Mouse (Mus musculus) limb, embryonic 12.5 days (tissue): ENCODE results near the gene Trim3. TPM values are rescaled to one million over a fixed set of nuclear protein-coding genes. Genes with fewer than 3 reads are reported as not detected.

Source experiments
- ATAC-seq: fragments of 200-750 bp; cut with Nextera tagmentation; 2 replicates; pipeline ENCODE4 v1.8.0; 2017; ENCODE audit warnings: low read depth, moderate TSS enrichment; ENCODE audit not compliant: insufficient number of reproducible peaks, insufficient read depth, low FRiP score, low TSS enrichment
- H3K27ac ChIP-seq: fragments of 300-500 bp; sonication (generic); 2 replicates; pipeline ENCODE4 v1.5.1; 2016; ENCODE audit warnings: mild to moderate bottlenecking, moderate library complexity
- H3K27me3 ChIP-seq: fragments of 300-500 bp; sonication (generic); 2 replicates; pipeline ENCODE4 v1.6.1; 2016; ENCODE audit warnings: mild to moderate bottlenecking, moderate library complexity
- H3K36me3 ChIP-seq: fragments of 300-500 bp; sonication (generic); 2 replicates; pipeline ENCODE4 v1.6.1; 2016; ENCODE audit warnings: mild to moderate bottlenecking, moderate library complexity
- H3K4me1 ChIP-seq: fragments of 300-500 bp; sonication (generic); replicated peaks from 2 replicates; pipeline ENCODE4 v1.6.1; 2016
- H3K4me2 ChIP-seq: fragments of 300-500 bp; sonication (generic); 2 replicates; pipeline ENCODE4 v1.6.1; 2016; ENCODE audit warnings: mild to moderate bottlenecking, moderate library complexity
- H3K4me3 ChIP-seq: fragments of 300-500 bp; sonication (generic); replicated peaks from 2 replicates; pipeline ENCODE4 v1.5.1; 2016; ENCODE audit warnings: mild to moderate bottlenecking
- H3K9ac ChIP-seq: fragments of 300-500 bp; sonication (generic); replicated peaks from 2 replicates; pipeline ENCODE4 v1.6.1; 2016; ENCODE audit warnings: mild to moderate bottlenecking, moderate library complexity
- H3K9me3 ChIP-seq: fragments of 300-500 bp; sonication (generic); 2 replicates; pipeline ENCODE4 v1.6.1; 2016; ENCODE audit warnings: mild to moderate bottlenecking, moderate library complexity
- WGBS: fragments of 180-500 bp; shearing (Covaris S2); methylation state at CpG from one replicate; pipeline ENCODE4 v1.1.7; 2016; 5-methylcytosine and 5-hydroxymethylcytosine counted together
- polyA plus RNA-seq: library from polyadenylated mRNA; unstranded; fragments of >200 nt; fragmentation: Nextera tagmentation; extraction: Ambion mirVana; gene quantifications from 2 replicates; pipeline ENCODE4 v1.2.1, GENCODE M21; 2016

Gene Trim3
- polyA plus RNA-seq, result 34.4 and 37.4 TPM in 2 replicates

- WGBS, result under 1% methylated on average over 50 of the region's 71 CpGs
- Histone ChIP-seq H3K4me1 (peaks cover 15% of the 10 kb centered on the region), H3K27ac (peak within 1 kb of the TSS; percentile 73), H3K9me3 (no peaks in the 10 kb centered on the region), H3K36me3 (peaks cover 28% of the 10 kb centered on the region), H3K27me3 (no peaks in the 10 kb centered on the region), H3K4me3 (peak within 1 kb of the TSS; percentile 79), H3K9ac (peak within 1 kb of the TSS; percentile 82), H3K4me2 (peak within 1 kb of the TSS; percentile 74)
- ATAC-seq, result peak; percentile 82
These were observed at the start of gene Trim3 for GRCm38 (mm10) chr7:105633127-105633800. Gene Trim3, minus strand, starts transcription at chr7:105633571.

DNA sequence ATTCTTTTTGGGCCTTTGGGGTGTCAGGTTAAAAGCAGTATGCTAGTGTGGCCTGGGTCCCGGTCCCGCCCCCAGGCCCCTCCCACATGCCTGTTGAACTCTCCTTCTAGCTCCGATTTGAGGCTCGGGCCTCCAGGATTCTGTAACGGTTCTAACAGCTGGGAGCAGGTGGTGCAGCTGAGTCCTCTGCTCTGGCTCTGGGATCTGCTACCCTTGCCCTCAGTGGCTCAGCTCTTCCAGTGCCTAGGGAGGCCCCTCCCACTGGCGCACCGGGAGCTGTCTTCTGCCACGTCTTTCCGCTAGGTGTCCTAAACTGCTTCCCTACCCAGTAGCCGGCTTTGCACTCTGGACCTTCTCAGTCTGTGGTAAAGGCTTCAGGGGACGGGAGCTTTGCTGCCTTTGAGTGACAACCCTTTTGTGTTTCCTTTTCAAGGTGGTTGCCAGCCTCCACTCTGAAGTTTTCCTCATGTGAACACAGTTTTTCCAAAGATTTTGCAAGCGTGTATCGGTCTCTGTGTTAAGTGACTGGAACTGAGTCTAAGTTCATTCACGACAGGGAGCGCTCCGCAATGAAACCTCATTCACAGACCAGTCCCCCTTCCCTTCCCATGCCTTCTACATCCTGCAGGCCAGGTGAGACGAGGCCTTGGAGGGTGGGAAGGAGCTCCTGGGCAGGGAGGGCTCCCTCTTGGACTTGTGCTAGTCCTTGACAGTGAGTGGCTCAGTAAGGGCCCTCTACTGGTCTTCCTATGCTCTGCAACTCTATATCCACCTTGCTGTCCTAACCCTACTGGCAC lies 17.5 kb upstream of the Trim3 start, which contains the start of gene Dnhd1:
TSS of gene Dnhd1 (plus strand) at position 189 of the 797 bp plus-strand sequence.
- Histone ChIP-seq H3K9me3 (no peaks in the 10 kb centered on the region), H3K36me3 (no peaks in the 10 kb centered on the region), H3K27ac (peak within 1 kb of the TSS; percentile 73), H3K4me2 (peak within 1 kb of the TSS; percentile 61), H3K27me3 (no peaks in the 10 kb centered on the region), H3K4me1 (peaks cover 13% of the 10 kb centered on the region; the same call in 1 of the 2 replicates), H3K9ac (peak within 1 kb of the TSS; percentile 38; the same call in 1 of the 2 replicates), H3K4me3 (peak within 1 kb of the TSS; percentile 34)
- WGBS, result 2% methylated on average over 17 of the region's 17 CpGs
- peak; percentile 92 for ATAC-seq

DNA sequence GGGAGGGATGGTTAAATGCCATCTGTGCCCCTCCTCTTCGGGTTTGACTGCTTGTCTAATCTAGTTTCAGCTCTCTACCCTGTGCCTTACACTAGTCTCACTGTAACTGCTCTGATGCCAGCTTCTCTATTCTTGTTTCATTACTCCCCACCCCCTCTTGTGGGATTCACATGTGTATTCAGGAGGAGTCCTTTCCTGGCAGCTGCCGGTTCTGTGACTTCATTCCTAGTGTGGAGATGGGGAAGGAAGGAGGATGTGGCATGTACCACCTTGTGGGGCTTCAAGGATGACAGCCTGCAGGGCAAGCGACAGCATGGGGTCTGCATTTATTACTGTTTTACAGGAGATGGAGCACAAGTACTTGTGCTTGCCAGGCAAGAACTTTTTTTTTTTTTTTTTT lies 8.6 kb upstream of the Trim3 start:
- peak overlapping the region; percentile 94 for H3K4me2 ChIP-seq
- WGBS, result 86% methylated on average over 3 of the region's 3 CpGs
- H3K4me3 ChIP-seq, result no peak overlapping the region
- no peak overlapping the region for H3K9ac ChIP-seq
- no peak for ATAC-seq
- H3K36me3 ChIP-seq, result peaks cover 26% of the 10 kb centered on the region
- H3K4me1 ChIP-seq, result peaks cover 23% of the 10 kb centered on the region
- H3K27ac ChIP-seq, result no peak overlapping the region
- no peaks in the 10 kb centered on the region for H3K9me3 ChIP-seq
- H3K27me3 ChIP-seq, result no peaks in the 10 kb centered on the region

DNA sequence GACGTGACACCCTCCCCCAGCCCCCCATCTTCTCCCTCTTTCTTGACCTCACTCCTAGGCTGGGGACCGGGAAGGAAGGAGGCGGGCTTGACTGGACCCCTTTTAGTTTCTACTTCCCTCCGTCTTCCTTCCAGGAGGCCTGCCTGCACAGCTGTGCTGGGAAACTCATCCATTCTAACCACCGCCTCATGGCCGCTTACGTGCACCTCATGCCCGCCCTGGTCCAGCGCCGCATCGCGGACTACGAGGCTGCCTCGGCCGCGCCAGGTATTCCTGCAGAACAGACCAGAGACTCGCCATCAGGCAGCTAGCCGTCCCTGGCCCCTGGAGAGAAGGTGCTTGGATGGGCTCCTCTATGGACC lies 7.5 kb upstream of the Trim3 start:
- WGBS, result 1% methylated on average over 18 of the region's 18 CpGs
- peak overlapping the region; percentile 81 for H3K9ac ChIP-seq
- no peaks in the 10 kb centered on the region for H3K27me3 ChIP-seq
- peak overlapping the region; percentile 73 for H3K4me3 ChIP-seq
- no peak; the same call in 1 of the 2 replicates for ATAC-seq
- peaks cover 37% of the 10 kb centered on the region for H3K36me3 ChIP-seq
- peak overlapping the region; percentile 83 for H3K27ac ChIP-seq
- H3K9me3 ChIP-seq, result no peaks in the 10 kb centered on the region
- H3K4me1 ChIP-seq, result peaks cover 23% of the 10 kb centered on the region
- peak overlapping the region; percentile 94 for H3K4me2 ChIP-seq

- Histone ChIP-seq H3K9ac (peak within 1 kb of the TSS; percentile 81), H3K4me2 (peak within 1 kb of the TSS; percentile 94), H3K27me3 (no peaks in the 10 kb centered on the region), H3K36me3 (peaks cover 41% of the 10 kb centered on the region), H3K4me3 (peak within 1 kb of the TSS; percentile 73), H3K27ac (peak within 1 kb of the TSS; percentile 83), H3K4me1 (peaks cover 23% of the 10 kb centered on the region), H3K9me3 (no peaks in the 10 kb centered on the region)
- peak; percentile 94 for ATAC-seq
- under 1% methylated on average over 44 of the region's 45 CpGs for WGBS
These were observed 7.0 kb upstream of the Trim3 start, which contains the start of the genes Arfip2 and Gm45799 for GRCm38 (mm10) chr7:105640233-105640893. Gene Arfip2, minus strand, starts transcription at chr7:105640416. Gene Gm45799, plus strand, starts transcription at chr7:105640552.

- no peaks in the 10 kb centered on the region for H3K9me3 ChIP-seq
- H3K27me3 ChIP-seq, result no peaks in the 10 kb centered on the region
- peak within 1 kb of the TSS; percentile 83 for H3K27ac ChIP-seq
- peak within 1 kb of the TSS; percentile 94 for H3K4me2 ChIP-seq
- H3K4me3 ChIP-seq, result peak within 1 kb of the TSS; percentile 73
- peaks cover 41% of the 10 kb centered on the region for H3K36me3 ChIP-seq
- 7% methylated on average over 2 of the region's 2 CpGs for WGBS
- H3K4me1 ChIP-seq, result peaks cover 23% of the 10 kb centered on the region
- H3K9ac ChIP-seq, result peak within 1 kb of the TSS; percentile 81
- no peak for ATAC-seq
These were observed 6.4 kb upstream of the Trim3 start, which contains the start of gene Timm10b for GRCm38 (mm10) chr7:105639756-105640155. Gene Timm10b, plus strand, starts transcription at chr7:105640056.

DNA sequence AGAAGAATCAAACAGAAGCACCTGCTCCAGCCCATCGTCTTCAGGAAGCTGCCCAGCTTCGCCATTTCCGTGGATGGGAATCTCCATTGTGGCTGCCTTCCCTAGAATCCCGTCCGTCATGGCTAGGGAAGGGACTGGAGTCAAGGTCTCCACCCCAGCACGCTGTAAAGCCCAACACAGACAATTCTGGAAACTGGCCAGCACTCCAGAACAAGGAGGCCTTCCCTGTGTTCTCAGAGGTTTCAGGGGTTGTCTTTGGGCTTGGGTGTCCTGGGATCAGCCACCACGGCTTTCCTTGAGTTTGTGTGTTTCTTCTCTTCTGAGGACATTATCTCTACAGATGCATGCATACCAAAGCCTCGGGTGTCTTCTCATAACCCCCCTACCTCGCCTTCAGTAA lies 5.9 kb upstream of the Trim3 start:
- Histone ChIP-seq H3K4me2 (peak overlapping the region; percentile 94), H3K9me3 (no peaks in the 10 kb centered on the region), H3K9ac (peak overlapping the region; percentile 81; the same call in 1 of the 2 replicates), H3K4me3 (peak overlapping the region; percentile 73), H3K27ac (no peak overlapping the region), H3K27me3 (no peaks in the 10 kb centered on the region), H3K36me3 (peaks cover 40% of the 10 kb centered on the region), H3K4me1 (peaks cover 28% of the 10 kb centered on the region)
- no peak for ATAC-seq
- 79% methylated on average over 9 of the region's 9 CpGs for WGBS

DNA sequence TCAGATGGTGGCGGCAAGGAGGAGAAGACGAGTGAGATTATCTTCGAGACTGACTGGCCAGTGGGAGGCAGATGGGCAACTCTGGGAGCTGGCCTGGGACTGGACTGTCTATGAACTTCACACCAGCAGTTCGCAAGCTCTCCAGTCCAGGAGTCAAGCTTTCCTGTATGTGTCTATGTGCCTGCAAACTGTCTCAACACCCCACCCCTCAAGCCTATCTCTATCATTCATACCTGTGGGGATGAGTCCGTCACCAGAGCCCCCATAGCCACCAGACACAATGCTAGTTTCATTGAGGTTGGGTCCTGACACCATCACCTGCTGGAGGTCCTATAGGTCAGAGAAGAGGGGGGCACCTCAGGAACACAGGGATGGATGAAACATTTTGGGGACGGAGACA lies 5.4 kb upstream of the Trim3 start:
- 95% methylated on average over 6 of the region's 6 CpGs for WGBS
- H3K9me3 ChIP-seq, result no peaks in the 10 kb centered on the region
- H3K4me2 ChIP-seq, result no peak overlapping the region
- no peak overlapping the region for H3K4me3 ChIP-seq
- no peaks in the 10 kb centered on the region for H3K27me3 ChIP-seq
- no peak overlapping the region for H3K9ac ChIP-seq
- peaks cover 33% of the 10 kb centered on the region for H3K4me1 ChIP-seq
- H3K36me3 ChIP-seq, result peaks cover 34% of the 10 kb centered on the region
- no peak for ATAC-seq
- H3K27ac ChIP-seq, result no peak overlapping the region

GRCm38 (mm10) chr7:105635726-105636125 lies 2.4 kb upstream of the Trim3 start:
- Histone ChIP-seq H3K9me3 (no peaks in the 10 kb centered on the region), H3K4me2 (no peak overlapping the region), H3K4me1 (peaks cover 27% of the 10 kb centered on the region), H3K9ac (no peak overlapping the region), H3K27ac (no peak overlapping the region), H3K4me3 (no peak overlapping the region), H3K27me3 (no peaks in the 10 kb centered on the region), H3K36me3 (peaks cover 28% of the 10 kb centered on the region)
- WGBS, result 82% methylated on average over 2 of the region's 2 CpGs
- ATAC-seq, result no peak

GRCm38 (mm10) chr7:105634272-105634920 lies 1.0 kb upstream of the Trim3 start:
- peaks cover 21% of the 10 kb centered on the region for H3K4me1 ChIP-seq
- H3K4me2 ChIP-seq, result peak overlapping the region; percentile 74
- peak overlapping the region; percentile 79 for H3K4me3 ChIP-seq
- WGBS, result 47% methylated on average over 9 of the region's 9 CpGs
- peak overlapping the region; percentile 73; the same call in 1 of the 2 replicates for H3K27ac ChIP-seq
- no peak for ATAC-seq
- H3K27me3 ChIP-seq, result no peaks in the 10 kb centered on the region
- peaks cover 28% of the 10 kb centered on the region for H3K36me3 ChIP-seq
- peak overlapping the region; percentile 82; the same call in 1 of the 2 replicates for H3K9ac ChIP-seq
- no peaks in the 10 kb centered on the region for H3K9me3 ChIP-seq
